Mouse (Mus musculus) testis, postnatal 14 days (tissue): ENCODE data around the gene Ceacam9.
"Not testable (repeated sequence)": the region's sequence is repeated elsewhere in the genome, so short reads cannot be mapped to it uniquely, and the experiment has no call there.

ENCODE experiments used
- DNase-seq: peaks from one replicate; pipeline ENCODE4 v3.0.0; 2021; ENCODE audit warnings: low spot score

The Ceacam9 gene

GRCm38 (mm10) chr7:16721629-16722028 is at the start of gene Ceacam9:
Ceacam9 (plus strand) TSS chr7:16721929.
- DNase-seq = no peak

- DNase-seq = no peak
Measured at GRCm38 (mm10) chr7:16673823-16674222, 47.9 kb upstream of the Ceacam9 start.

- not testable (repeated sequence) for DNase-seq
Measured at GRCm38 (mm10) chr7:16674699-16675098, 47.0 kb upstream of the Ceacam9 start.

- no peak for DNase-seq
Measured at GRCm38 (mm10) chr7:16675605-16676004, 46.1 kb upstream of the Ceacam9 start, which contains the start of gene Ceacam15. Ceacam15 (minus strand) TSS chr7:16675705.

GRCm38 (mm10) chr7:16680194-16680593 is 41.5 kb upstream of the Ceacam9 start:
- DNase-seq = not testable (repeated sequence)

GRCm38 (mm10) chr7:16689196-16689595 is 32.5 kb upstream of the Ceacam9 start:
- DNase-seq = no peak

GRCm38 (mm10) chr7:16695025-16695424 is 26.7 kb upstream of the Ceacam9 start:
- no peak for DNase-seq

GRCm38 (mm10) chr7:16699042-16699441 is 22.7 kb upstream of the Ceacam9 start:
- DNase-seq = no peak

- no peak for DNase-seq
Measured at GRCm38 (mm10) chr7:16700583-16700982, 21.1 kb upstream of the Ceacam9 start.

GRCm38 (mm10) chr7:16706385-16706784 is 15.3 kb upstream of the Ceacam9 start:
- no peak for DNase-seq

GRCm38 (mm10) chr7:16708244-16708643 is 13.5 kb upstream of the Ceacam9 start:
- no peak for DNase-seq

- no peak for DNase-seq
Measured at GRCm38 (mm10) chr7:16710604-16711003, 11.1 kb upstream of the Ceacam9 start.

- no peak for DNase-seq
Measured at GRCm38 (mm10) chr7:16712633-16713415, 8.9 kb upstream of the Ceacam9 start.

- DNase-seq = not testable (repeated sequence)
Measured at GRCm38 (mm10) chr7:16716456-16717152, 5.1 kb upstream of the Ceacam9 start.

- not testable (repeated sequence) for DNase-seq
Measured at GRCm38 (mm10) chr7:16722490-16722889, 761 bp downstream of the Ceacam9 start.

GRCm38 (mm10) chr7:16728596-16729348 is 7.0 kb downstream of the Ceacam9 start:
- peak; percentile 32 for DNase-seq

GRCm38 (mm10) chr7:16729563-16729962 is 7.8 kb downstream of the Ceacam9 start:
- not testable (repeated sequence) for DNase-seq

- DNase-seq = no peak
Measured at GRCm38 (mm10) chr7:16730791-16731190, 9.1 kb downstream of the Ceacam9 start.

- no peak for DNase-seq
Measured at GRCm38 (mm10) chr7:16731893-16732422, 10.2 kb downstream of the Ceacam9 start.

GRCm38 (mm10) chr7:16737606-16738072 is 15.9 kb downstream of the Ceacam9 start:
- no peak for DNase-seq

GRCm38 (mm10) chr7:16738073-16738696 is 16.5 kb downstream of the Ceacam9 start, which contains the start of gene Ap2s1:
Ap2s1 (plus strand) TSS chr7:16738410.
- peak; percentile 95 for DNase-seq
